Mouse (Mus musculus) spleen, adult 2 months (tissue): ENCODE measurements around the gene Col6a5.

Experiments used
- CTCF ChIP-seq: fragments of 200-500 bp; IDR thresholded peaks from 2 replicates; pipeline ENCODE4 v1.5.1; 2011; ENCODE audit warnings: mild to moderate bottlenecking, inconsistent platforms; ENCODE audit not compliant: insufficient read depth, insufficient read length, insufficient replicate concordance; ENCODE audit errors: extremely low read depth
- POLR2A ChIP-seq: fragments of 200-500 bp; IDR thresholded peaks from 2 replicates; pipeline ENCODE4 v1.6.1; 2011; ENCODE audit warnings: low read depth, low read length, inconsistent platforms

GRCm38 (mm10) chr9:105808920-105809505 is 151.4 kb downstream of the Col6a5 start:
- TF ChIP-seq CTCF (no peak), POLR2A (no peak)
